Comparison of ENCODE assay signal across 8 mouse cellular contexts in the genomic region with DNA sequence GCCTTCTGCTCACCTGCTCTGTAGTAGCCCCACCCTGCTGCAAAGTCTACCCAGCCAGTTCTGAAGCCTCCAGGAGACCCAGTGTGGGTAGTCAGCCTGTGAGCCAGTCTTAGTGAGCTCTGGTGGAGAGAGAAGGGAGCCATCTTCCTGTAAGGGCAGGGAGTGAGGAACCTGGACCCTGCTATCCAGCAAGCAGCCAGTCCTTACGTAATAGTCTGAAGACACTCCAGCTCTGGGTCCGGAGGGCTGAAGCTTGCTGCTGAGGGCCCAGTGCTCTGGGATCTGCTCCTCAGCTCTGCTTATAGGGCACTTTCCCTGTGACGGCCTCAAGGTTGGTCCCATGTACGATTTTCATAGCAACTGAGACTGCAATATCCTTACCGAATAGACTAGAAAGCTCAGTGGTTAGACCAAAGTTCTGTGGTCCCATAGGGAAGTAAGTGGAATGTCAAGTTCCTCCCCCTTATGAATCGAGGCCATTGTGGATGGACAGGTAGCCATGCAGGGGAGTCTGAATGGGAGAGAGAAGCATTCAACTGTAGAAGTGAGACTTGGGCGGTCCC. TPM values are rescaled to one million over a fixed set of nuclear protein-coding genes. Genes with fewer than 3 reads are reported as not detected.
DNase-seq lines count a peak whose midpoint lies in the region; ATAC-seq and TF ChIP-seq lines count a peak whose summit lies in the region.

A gene (plus strand): TSS at position 513 of the 563 bp plus-strand sequence.

- H3K4me1 ChIP-seq in thymus, adult 2 months (replicated peaks; ENCODE audit: control insufficient read depth, insufficient read depth, low read length) = peaks cover 23% of the 10 kb centered on the region
- H3K4me1 ChIP-seq in liver, embryonic 13.5 days (replicated peaks) = peaks cover 61% of the 10 kb centered on the region

- WGBS in thymus, adult 2 months = 88% methylated on average over 7 of the region's 7 CpGs
- WGBS in liver, embryonic 13.5 days (ENCODE audit: insufficient replicate concordance) = 64% methylated on average over 7 of the region's 7 CpGs

- ATAC-seq in liver, embryonic 13.5 days (ENCODE audit: low read depth) = no peak
- ATAC-seq in megakaryocyte-erythroid progenitor cell, adult 5-6 weeks (replicated peaks; ENCODE audit: low FRiP score, low TSS enrichment, poor library complexity, severe bottlenecking) = no peak

- no peak for TF ChIP-seq CTCF in thymus, adult 2 months (IDR thresholded peaks at IDR 0.05; ENCODE audit: borderline replicate concordance, control insufficient read depth, extremely low read depth, insufficient read depth, low read length, poor library complexity)

- H3K9me3 ChIP-seq in liver, embryonic 13.5 days (replicated peaks) = no peaks in the 10 kb centered on the region

- peak within 1 kb of the TSS; percentile 73 for H3K9ac ChIP-seq in liver, embryonic 13.5 days

- no peak for DNase-seq in adrenal gland, adult 2 months
- no peak for DNase-seq in adrenal gland, postnatal 14 days
- no peak for DNase-seq in thymus, adult 2 months
- DNase-seq in thymus, postnatal 36 days = no peak
- peak; percentile 57 for DNase-seq in kidney, adult 18-20 months
- no peak for DNase-seq in liver, embryonic 13.5 days
- DNase-seq in T-cell, adult 2 months (ENCODE audit: low spot score) = no peak

- TF ChIP-seq POLR2A in thymus, adult 2 months (IDR thresholded peaks at IDR 0.05; ENCODE audit: control insufficient read depth, extremely low read depth, insufficient read depth, low read length, poor library complexity) = no peak

- H3K27ac ChIP-seq in thymus, adult 2 months (ENCODE audit: control insufficient read depth, insufficient read depth, low read length) = no peak within 1 kb of the TSS
- H3K27ac ChIP-seq in liver, embryonic 13.5 days = peak within 1 kb of the TSS; percentile 88

- peak within 1 kb of the TSS; percentile 69 for H3K4me2 ChIP-seq in liver, embryonic 13.5 days

- H3K27me3 ChIP-seq in thymus, adult 2 months (ENCODE audit: control insufficient read depth, insufficient read depth, low read length) = peaks cover 5% of the 10 kb centered on the region
- H3K27me3 ChIP-seq in liver, embryonic 13.5 days = peaks cover 53% of the 10 kb centered on the region

- H3K4me3 ChIP-seq in thymus, adult 2 months (ENCODE audit: control insufficient read depth, insufficient read depth, low read length) = peak within 1 kb of the TSS; percentile 16; the same call in 1 of the 2 replicates
- H3K4me3 ChIP-seq in liver, embryonic 13.5 days (replicated peaks) = peak within 1 kb of the TSS; percentile 59

- H3K36me3 ChIP-seq in thymus, adult 2 months (ENCODE audit: control insufficient read depth, insufficient read depth, low read length) = no peaks in the 10 kb centered on the region
- no peaks in the 10 kb centered on the region for H3K36me3 ChIP-seq in liver, embryonic 13.5 days

RNA-seq across cellular contexts. Expression of the gene that starts here (rescaled TPM):
- total RNA-seq in adrenal gland, adult 2 months (2021) = 10 to 100 TPM in 1 of 2 experiments, 1 to 10 TPM in 1; 9.5 to 10.2 TPM
- polyA plus RNA-seq in adrenal gland, adult 2 months (2012; rRNA removed) = 93.6 and 100 TPM in 2 replicates
- total RNA-seq in adrenal gland, postnatal 14 days (2021) = 9.1 and 13.6 TPM in 2 replicates
- 40.5 and 41.3 TPM in 2 replicates for polyA plus RNA-seq in thymus, adult 2 months (2012; rRNA removed)
- polyA plus RNA-seq in liver, embryonic 13.5 days (2015; fragmentation: Nextera tagmentation; extraction: Ambion mirVana) = 10.1 and 11.7 TPM in 2 replicates
- total RNA-seq in megakaryocyte-erythroid progenitor cell, adult 5-6 weeks (2014; fragmentation: Nextera tagmentation) = 0.49 TPM in 1 of 2 replicates, not detected in the other
- 0.42 TPM in 1 of 2 replicates, not detected in the other for total RNA-seq in megakaryocyte-erythroid progenitor cell, adult 5-6 weeks (2017)
